Comparison of ENCODE assay signal across 8 mouse cellular contexts in genomic region chr3:51888662-51889433, GRCm38 (mm10).
DNase-seq lines count a peak whose midpoint lies in the region; ATAC-seq lines count a peak whose summit lies in the region.

No protein-coding gene starts in this region.

- H3K9me3 ChIP-seq in hindbrain, embryonic 12.5 days (replicated peaks): no peaks in the 10 kb centered on the region
- no peaks in the 10 kb centered on the region for H3K9me3 ChIP-seq in midbrain, embryonic 12.5 days

- H3K9ac ChIP-seq in hindbrain, embryonic 12.5 days: peak overlapping the region; percentile 33; the same call in 1 of the 2 replicates
- H3K9ac ChIP-seq in midbrain, embryonic 12.5 days (replicated peaks): peak overlapping the region; percentile 52

- no peaks in the 10 kb centered on the region for H3K36me3 ChIP-seq in hindbrain, embryonic 12.5 days
- no peaks in the 10 kb centered on the region for H3K36me3 ChIP-seq in midbrain, embryonic 12.5 days

- H3K4me2 ChIP-seq in hindbrain, embryonic 12.5 days (replicated peaks): peak overlapping the region; percentile 46
- H3K4me2 ChIP-seq in midbrain, embryonic 12.5 days (replicated peaks): peak overlapping the region; percentile 49

- no peaks in the 10 kb centered on the region for H3K27me3 ChIP-seq in hindbrain, embryonic 12.5 days
- H3K27me3 ChIP-seq in midbrain, embryonic 12.5 days: no peaks in the 10 kb centered on the region

- H3K27ac ChIP-seq in hindbrain, embryonic 12.5 days: peak overlapping the region; percentile 89
- peak overlapping the region; percentile 86 for H3K27ac ChIP-seq in midbrain, embryonic 12.5 days (replicated peaks)

- 12% methylated on average over 20 of the region's 20 CpGs for WGBS in hindbrain, embryonic 12.5 days
- 10% methylated on average over 20 of the region's 20 CpGs for WGBS in midbrain, embryonic 12.5 days

- ATAC-seq in hindbrain, embryonic 12.5 days (ENCODE audit: low FRiP score): peak; percentile 81
- peak; percentile 83 for ATAC-seq in midbrain, embryonic 12.5 days (ENCODE audit: low FRiP score, low read depth)
- ATAC-seq in monocyte, adult 5-6 weeks (replicated peaks; ENCODE audit: insufficient number of reproducible peaks, low FRiP score, low TSS enrichment, poor library complexity, severe bottlenecking): no peak

- H3K4me3 ChIP-seq in hindbrain, embryonic 12.5 days: 0 out of 2 replicates have a peak overlapping the region, but pooled peaks have one; percentile 16
- H3K4me3 ChIP-seq in midbrain, embryonic 12.5 days: peak overlapping the region; percentile 12

- H3K4me1 ChIP-seq in hindbrain, embryonic 12.5 days: peaks cover 27% of the 10 kb centered on the region
- peaks cover 35% of the 10 kb centered on the region for H3K4me1 ChIP-seq in midbrain, embryonic 12.5 days

- peak; percentile 29 to 46 for DNase-seq in cerebellum, adult 18-20 months
- no peak for DNase-seq in cerebellum, postnatal 4 days (ENCODE audit: low spot score in 2 of 2)
- DNase-seq in cerebellum, postnatal 14 days: peak; percentile 45 to 56
- no peak for DNase-seq in frontal cortex, postnatal 36 days (ENCODE audit: low spot score in 2 of 2)
- no peak for DNase-seq in spleen, adult 12 weeks (ENCODE audit: low spot score)

Comparison
In these comparisons a context has a peak if more than half of its experiments do, and no peak if none do; other contexts are left out.
1. DNase-seq: peak in cerebellum, adult 18-20 months (2 of 2) and cerebellum, postnatal 14 days (2 of 2); none in cerebellum, postnatal 4 days (0 of 2), frontal cortex, postnatal 36 days (0 of 2) and spleen, adult 12 weeks (single experiment).